Mouse (Mus musculus) megakaryocyte, embryonic 14.5 days (primary cell): ENCODE measurements around the gene Dars2.

ENCODE experiments used
- FLI1 ChIP-seq: IDR thresholded peaks from 2 replicates; pipeline ENCODE4 v1.6.1; 2012; ENCODE audit warnings: low read length, inconsistent platforms, mixed read lengths
- GATA1 ChIP-seq: IDR thresholded peaks from 3 replicates; pipeline ENCODE4 v1.6.1; 2012; ENCODE audit warnings: mixed read lengths, low read length, inconsistent platforms, borderline replicate concordance

GRCm38 (mm10) chr1:161034435-161035280 lies 35.8 kb downstream of the Dars2 start, which contains the start of gene Zbtb37:
- no peak for TF ChIP-seq GATA1
- TF ChIP-seq FLI1, result no peak
